Mouse (Mus musculus): ENCODE measurements around the gene Armc3.

The Armc3 gene

GRCm38 (mm10) chr2:19198452-19199365 lies at the start of gene Armc3:
Armc3 (plus strand) TSS chr2:19199302.
- peak; percentile 8 to 57 for DNase-seq (ENCODE audit: low spot score in 2 of 2)

GRCm38 (mm10) chr2:19152687-19153086 lies 46.4 kb upstream of the Armc3 start:
- DNase-seq (ENCODE audit: low spot score in 2 of 2), result no peak

- peak in 1 of 2 experiments; percentile 57 for DNase-seq (ENCODE audit: low spot score in 2 of 2)
Observed at GRCm38 (mm10) chr2:19156176-19156575, 42.9 kb upstream of the Armc3 start.

- no peak for DNase-seq (ENCODE audit: low spot score in 2 of 2)
Observed at GRCm38 (mm10) chr2:19159539-19159938, 39.6 kb upstream of the Armc3 start.

- no peak for DNase-seq (ENCODE audit: low spot score in 2 of 2)
Observed at GRCm38 (mm10) chr2:19160368-19161114, 38.6 kb upstream of the Armc3 start.

GRCm38 (mm10) chr2:19164234-19164633 lies 34.9 kb upstream of the Armc3 start:
- no peak for DNase-seq (ENCODE audit: low spot score in 2 of 2)

GRCm38 (mm10) chr2:19176827-19177236 lies 22.3 kb upstream of the Armc3 start:
- no peak for DNase-seq (ENCODE audit: low spot score in 2 of 2)

GRCm38 (mm10) chr2:19199366-19199853 lies 308 bp downstream of the Armc3 start:
- DNase-seq (ENCODE audit: low spot score in 2 of 2), result no peak

GRCm38 (mm10) chr2:19200112-19200511 lies 1.0 kb downstream of the Armc3 start:
- DNase-seq (ENCODE audit: low spot score in 2 of 2), result no peak

- DNase-seq (ENCODE audit: low spot score in 2 of 2), result no peak
Observed at GRCm38 (mm10) chr2:19201682-19202081, 2.6 kb downstream of the Armc3 start.

- DNase-seq (ENCODE audit: low spot score in 2 of 2), result no peak
Observed at GRCm38 (mm10) chr2:19234305-19234704, 35.2 kb downstream of the Armc3 start.

GRCm38 (mm10) chr2:19235193-19235592 lies 36.1 kb downstream of the Armc3 start:
- no peak for DNase-seq (ENCODE audit: low spot score in 2 of 2)

- DNase-seq (ENCODE audit: low spot score in 2 of 2), result no peak
Observed at GRCm38 (mm10) chr2:19235614-19236013, 36.5 kb downstream of the Armc3 start.

- DNase-seq (ENCODE audit: low spot score in 2 of 2), result no peak
Observed at GRCm38 (mm10) chr2:19238771-19239170, 39.7 kb downstream of the Armc3 start.

- DNase-seq (ENCODE audit: low spot score in 2 of 2), result no peak
Observed at GRCm38 (mm10) chr2:19249611-19250010, 50.5 kb downstream of the Armc3 start.

GRCm38 (mm10) chr2:19255037-19255436 lies 55.9 kb downstream of the Armc3 start:
- DNase-seq (ENCODE audit: low spot score in 2 of 2), result no peak

- DNase-seq (ENCODE audit: low spot score in 2 of 2), result no peak
Observed at GRCm38 (mm10) chr2:19257255-19257654, 58.2 kb downstream of the Armc3 start.

- DNase-seq (ENCODE audit: low spot score in 2 of 2), result no peak
Observed at GRCm38 (mm10) chr2:19260399-19260798, 61.3 kb downstream of the Armc3 start.

- DNase-seq (ENCODE audit: low spot score in 2 of 2), result peak in 1 of 2 experiments; percentile 21
Observed at GRCm38 (mm10) chr2:19263375-19263774, 64.3 kb downstream of the Armc3 start.

- no peak for DNase-seq (ENCODE audit: low spot score in 2 of 2)
Observed at GRCm38 (mm10) chr2:19265834-19266233, 66.7 kb downstream of the Armc3 start.

- no peak for DNase-seq (ENCODE audit: low spot score in 2 of 2)
Observed at GRCm38 (mm10) chr2:19267396-19267795, 68.3 kb downstream of the Armc3 start.

GRCm38 (mm10) chr2:19269955-19270354 lies 70.9 kb downstream of the Armc3 start:
- no peak for DNase-seq (ENCODE audit: low spot score in 2 of 2)

Measured in spleen, postnatal 10 days (tissue).